Mouse (Mus musculus) kidney, postnatal 0 days (tissue): ENCODE data around the gene Arhgap23. TPM values are rescaled to one million over a fixed set of nuclear protein-coding genes. Genes with fewer than 3 reads are reported as not detected.

Source experiments
- ATAC-seq: fragments of 200-750 bp; cut with Nextera tagmentation; replicated peaks from 2 replicates; pipeline ENCODE4 v1.8.0; 2017; ENCODE audit warnings: low read depth, moderate number of reproducible peaks, moderate TSS enrichment, moderate library complexity; ENCODE audit not compliant: low FRiP score
- DNase-seq: peaks from one replicate; pipeline ENCODE4 v3.0.0-alpha.2; 2016; ENCODE audit warnings: low spot score
- H3K27ac ChIP-seq: fragments of 300-500 bp; sonication (generic); 2 replicates; pipeline ENCODE4 v1.5.1; 2014; ENCODE audit warnings: mild to moderate bottlenecking
- H3K27me3 ChIP-seq: fragments of 300-500 bp; sonication (generic); 2 replicates; pipeline ENCODE4 v1.6.1; 2014; ENCODE audit warnings: low read length, mixed read lengths; ENCODE audit not compliant: insufficient read depth
- H3K36me3 ChIP-seq: fragments of 300-500 bp; sonication (generic); 2 replicates; pipeline ENCODE4 v1.6.1; 2014; ENCODE audit warnings: low read length, mixed read lengths; ENCODE audit not compliant: insufficient read depth
- H3K4me1 ChIP-seq: fragments of 300-500 bp; sonication (generic); replicated peaks from 2 replicates; pipeline ENCODE4 v1.6.1; 2014; ENCODE audit warnings: antibody characterized with exemption, low read length, mixed read lengths; ENCODE audit not compliant: insufficient read depth
- H3K4me2 ChIP-seq: fragments of 300-500 bp; sonication (generic); 2 replicates; pipeline ENCODE4 v1.6.1; 2014; ENCODE audit warnings: mild to moderate bottlenecking, low read length, moderate library complexity, mixed read lengths
- H3K4me3 ChIP-seq: fragments of 300-500 bp; sonication (generic); replicated peaks from 2 replicates; pipeline ENCODE4 v1.5.1; 2014; ENCODE audit warnings: low read depth, low read length
- H3K9ac ChIP-seq: fragments of 300-500 bp; sonication (generic); 2 replicates; pipeline ENCODE4 v1.6.1; 2014; ENCODE audit warnings: low read depth, low read length
- H3K9me3 ChIP-seq: fragments of 300-500 bp; sonication (generic); replicated peaks from 2 replicates; pipeline ENCODE4 v1.6.1; 2016; ENCODE audit warnings: low read length, inconsistent platforms, mixed read lengths
- CTCF ChIP-seq: IDR thresholded peaks from 2 replicates; pipeline ENCODE4 v1.5.1; 2016; ENCODE audit warnings: antibody characterized with exemption, low read depth, mild to moderate bottlenecking, moderate library complexity
- WGBS: fragments of 180-500 bp; shearing (Covaris S2); extraction: QIAGEN DNeasy Blood & Tissue Kit; methylation state at CpG from one replicate; pipeline ENCODE4 v1.1.7; 2014; 5-methylcytosine and 5-hydroxymethylcytosine counted together
- polyA plus RNA-seq: library from polyadenylated mRNA; unstranded; fragments of >200 nt; fragmentation: Nextera tagmentation; extraction: Ambion mirVana; gene quantifications from 2 replicates; pipeline ENCODE4 v1.2.1, GENCODE M21; 2015

The Arhgap23 gene
- polyA plus RNA-seq, 1 experiment from 2014 or later = 5.7 TPM

DNA sequence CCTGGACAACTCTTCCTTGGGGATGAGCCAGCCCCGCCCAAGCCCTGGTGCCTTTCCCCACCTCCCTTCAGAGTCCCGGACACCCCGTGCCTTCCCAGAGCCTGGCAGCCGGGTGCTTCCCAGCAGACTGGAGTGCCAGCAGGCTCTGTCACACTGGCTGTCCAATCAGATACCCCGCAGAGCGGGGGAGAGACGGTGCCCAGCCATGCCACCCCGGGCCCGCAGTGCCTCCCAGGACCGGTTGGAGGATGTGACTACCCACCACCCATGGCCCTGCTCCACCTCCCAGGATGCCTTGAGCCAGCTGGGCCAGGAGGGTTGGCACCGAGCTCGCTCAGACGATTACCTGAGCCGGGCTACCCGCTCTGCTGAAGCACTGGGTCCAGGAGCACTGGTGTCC lies 36.3 kb downstream of the Arhgap23 start:
- no peaks in the 10 kb centered on the region for H3K9me3 ChIP-seq
- no peak overlapping the region for H3K4me2 ChIP-seq
- ATAC-seq (no peak), DNase-seq (no peak)
- H3K4me3 ChIP-seq = no peak overlapping the region
- TF ChIP-seq CTCF = no peak
- H3K4me1 ChIP-seq = peaks cover 11% of the 10 kb centered on the region; the same call in 1 of the 2 replicates
- WGBS = 91% methylated on average over 15 of the region's 15 CpGs
- H3K27ac ChIP-seq = 0 out of 2 replicates have a peak overlapping the region, but pooled peaks have one; percentile 11
- no peaks in the 10 kb centered on the region for H3K27me3 ChIP-seq
- H3K36me3 ChIP-seq = peaks cover 50% of the 10 kb centered on the region
- no peak overlapping the region for H3K9ac ChIP-seq

DNA sequence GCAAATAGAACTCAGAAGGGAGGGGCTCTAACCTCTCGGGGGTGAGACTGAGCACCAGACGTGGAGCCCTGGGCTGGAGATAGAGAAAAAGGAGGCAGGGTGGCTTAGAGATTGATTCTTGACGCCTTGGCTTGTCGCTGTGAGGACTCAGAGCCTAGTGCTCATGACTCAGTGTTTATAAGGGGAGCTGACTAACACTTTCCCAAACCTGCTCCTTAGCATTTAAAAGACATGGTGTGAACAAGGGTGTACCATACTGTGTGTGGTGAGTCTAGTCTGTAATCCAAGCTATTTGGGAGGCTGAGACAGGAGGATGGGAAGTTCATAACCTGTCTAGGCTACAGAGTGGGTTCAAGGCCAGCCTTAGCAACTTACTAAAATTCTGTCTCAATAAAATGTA lies 41.8 kb downstream of the Arhgap23 start:
- no peak overlapping the region for H3K4me3 ChIP-seq
- H3K27ac ChIP-seq = no peak overlapping the region
- peaks cover 60% of the 10 kb centered on the region for H3K36me3 ChIP-seq
- ATAC-seq = no peak
- H3K4me2 ChIP-seq = no peak overlapping the region
- DNase-seq = no peak
- H3K9ac ChIP-seq = no peak overlapping the region
- no peak for TF ChIP-seq CTCF
- no peaks in the 10 kb centered on the region for H3K4me1 ChIP-seq
- H3K9me3 ChIP-seq = no peaks in the 10 kb centered on the region
- WGBS = 73% methylated on average over 4 of the region's 4 CpGs
- no peaks in the 10 kb centered on the region for H3K27me3 ChIP-seq

DNA sequence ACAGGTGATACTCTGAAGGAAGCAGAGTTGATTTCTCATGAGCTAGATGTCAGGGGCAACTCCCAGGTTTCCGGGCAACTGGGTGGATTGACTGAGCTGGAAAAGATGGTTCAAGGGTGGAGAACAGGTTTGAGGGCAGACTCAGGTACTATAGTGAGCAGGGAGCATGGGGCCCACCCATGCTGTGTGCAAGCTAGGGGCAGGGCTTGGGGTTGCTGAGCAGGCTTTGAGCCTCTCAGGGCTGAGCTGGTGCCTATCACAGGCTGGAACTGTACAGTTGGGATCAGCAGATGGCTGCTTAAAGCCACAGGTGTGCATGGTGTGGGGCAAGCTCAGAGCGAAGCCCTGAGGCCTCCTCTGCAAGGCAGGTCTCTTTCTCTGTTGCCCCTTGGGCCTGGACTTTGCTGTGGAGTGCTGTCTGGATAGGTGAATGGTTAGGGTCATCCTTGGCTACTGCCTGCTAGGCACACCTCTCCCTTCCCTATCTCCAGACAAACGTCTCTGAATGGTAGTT lies 46.0 kb downstream of the Arhgap23 start:
- ATAC-seq (no peak), DNase-seq (no peak)
- H3K9me3 ChIP-seq = no peaks in the 10 kb centered on the region
- no peaks in the 10 kb centered on the region for H3K27me3 ChIP-seq
- H3K27ac ChIP-seq = no peak overlapping the region
- no peak overlapping the region for H3K9ac ChIP-seq
- peaks cover 68% of the 10 kb centered on the region for H3K36me3 ChIP-seq
- 92% methylated on average over 3 of the region's 3 CpGs for whole genome bisulfite sequencing
- H3K4me1 ChIP-seq = no peaks in the 10 kb centered on the region
- no peak overlapping the region for H3K4me3 ChIP-seq
- no peak overlapping the region for H3K4me2 ChIP-seq
- no peak for TF ChIP-seq CTCF

DNA sequence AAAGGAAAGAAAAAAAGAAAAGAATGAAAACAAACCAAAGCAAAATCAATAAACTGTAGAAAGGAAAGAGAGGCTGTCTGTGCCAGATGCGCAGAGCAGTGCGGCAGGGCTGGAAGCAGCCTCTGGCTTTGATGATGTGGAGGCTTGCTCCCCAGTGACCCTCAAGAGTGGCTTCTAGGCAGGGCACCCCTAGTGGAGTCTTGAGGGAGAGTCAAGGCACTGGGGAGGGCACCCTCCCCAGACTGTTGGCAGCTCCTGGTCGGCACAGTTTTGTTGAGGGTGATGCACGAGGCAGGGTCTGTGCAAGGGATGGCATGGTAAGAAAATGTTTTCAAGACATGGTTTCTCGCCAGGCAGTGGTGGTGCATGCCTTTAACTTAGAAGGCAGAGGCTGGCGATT lies 47.2 kb downstream of the Arhgap23 start:
- DNase-seq = no peak
- TF ChIP-seq CTCF = no peak; the same call in 1 of the 2 replicates

DNA sequence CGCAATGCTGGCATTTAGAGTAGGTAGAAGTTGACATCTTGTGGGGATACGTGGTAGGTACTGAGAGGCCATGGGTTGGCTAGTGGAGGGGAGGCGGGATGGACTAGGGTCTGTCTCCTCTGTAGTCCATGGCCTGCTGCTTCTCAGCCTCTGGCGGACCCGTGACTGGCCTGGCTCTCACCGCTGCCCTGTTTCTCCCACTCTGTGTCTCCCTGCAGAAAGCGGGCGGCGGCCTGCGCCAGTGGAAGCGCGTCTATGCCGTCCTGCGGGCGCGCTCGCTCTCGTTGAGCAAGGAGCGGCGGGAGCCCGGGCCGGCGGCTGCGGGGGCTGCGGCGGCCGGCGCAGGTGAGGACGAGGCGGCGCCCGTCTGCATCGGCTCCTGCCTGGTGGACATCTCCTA lies 47.8 kb downstream of the Arhgap23 start:
- Histone ChIP-seq H3K9ac (no peak overlapping the region), H3K27me3 (no peaks in the 10 kb centered on the region), H3K4me2 (no peak overlapping the region), H3K9me3 (no peaks in the 10 kb centered on the region), H3K36me3 (peaks cover 67% of the 10 kb centered on the region), H3K4me1 (no peaks in the 10 kb centered on the region), H3K27ac (no peak overlapping the region), H3K4me3 (no peak overlapping the region)
- no peak for ATAC-seq
- WGBS = 74% methylated on average over 33 of the region's 33 CpGs
- no peak for DNase-seq
- no peak for TF ChIP-seq CTCF

More for the DNA sequence above, 47.2 kb downstream of the Arhgap23 start:
- no peaks in the 10 kb centered on the region for H3K4me1 ChIP-seq
- no peak overlapping the region for H3K27ac ChIP-seq
- no peak overlapping the region for H3K4me2 ChIP-seq
- 92% methylated on average over 6 of the region's 6 CpGs for WGBS
- no peaks in the 10 kb centered on the region for H3K27me3 ChIP-seq
- no peak for ATAC-seq
- no peak overlapping the region for H3K4me3 ChIP-seq
- H3K9me3 ChIP-seq = no peaks in the 10 kb centered on the region
- no peak overlapping the region for H3K9ac ChIP-seq
- H3K36me3 ChIP-seq = peaks cover 70% of the 10 kb centered on the region

DNA sequence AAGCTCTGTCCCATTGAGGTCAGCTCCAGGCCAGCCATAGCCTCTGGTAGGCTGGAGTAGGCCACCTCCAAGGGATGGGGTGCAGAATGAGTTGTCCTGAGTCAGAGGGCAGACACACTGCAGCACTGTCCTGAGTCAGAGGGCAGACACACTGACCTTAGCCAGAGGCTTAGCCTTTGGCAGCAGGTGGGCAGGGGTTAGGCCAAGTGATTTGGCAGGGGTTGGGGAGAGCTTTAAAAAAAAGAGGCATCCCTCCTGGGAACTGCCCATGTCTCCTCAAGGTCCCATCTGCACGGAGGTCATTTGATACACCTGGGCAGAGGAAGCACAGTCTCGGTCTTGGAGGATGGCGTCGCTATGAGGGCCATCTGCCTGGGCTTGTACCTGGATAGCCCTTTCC lies 48.7 kb downstream of the Arhgap23 start:
- 83% methylated on average over 4 of the region's 4 CpGs for WGBS
- H3K9ac ChIP-seq = no peak overlapping the region
- no peaks in the 10 kb centered on the region for H3K4me1 ChIP-seq
- no peak overlapping the region for H3K27ac ChIP-seq
- no peak overlapping the region for H3K4me2 ChIP-seq
- peaks cover 70% of the 10 kb centered on the region for H3K36me3 ChIP-seq
- H3K27me3 ChIP-seq = no peaks in the 10 kb centered on the region
- no peak for DNase-seq
- H3K4me3 ChIP-seq = no peak overlapping the region
- TF ChIP-seq CTCF = no peak
- no peak for ATAC-seq
- H3K9me3 ChIP-seq = no peaks in the 10 kb centered on the region

DNA sequence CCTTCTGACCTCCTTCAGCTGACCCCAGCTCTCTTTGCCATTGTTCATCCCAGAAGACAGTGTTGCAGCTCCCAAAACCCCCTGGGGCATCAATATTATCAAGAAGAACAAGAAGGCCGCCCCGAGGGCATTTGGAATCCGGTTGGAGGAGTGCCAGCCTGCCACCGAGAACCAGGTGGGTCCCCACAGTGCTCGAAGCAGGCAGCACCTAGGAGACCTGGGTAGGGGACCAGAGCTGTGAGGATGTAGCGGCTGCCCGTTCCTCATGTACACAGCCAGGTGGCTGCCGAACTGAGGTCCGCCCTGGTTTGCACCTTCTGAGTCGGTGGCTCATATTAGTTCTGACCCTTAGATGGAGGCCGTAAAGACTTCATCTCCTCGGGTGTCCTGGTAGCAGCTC lies 50.6 kb downstream of the Arhgap23 start:
- no peaks in the 10 kb centered on the region for H3K9me3 ChIP-seq
- no peaks in the 10 kb centered on the region for H3K27me3 ChIP-seq
- peaks cover 70% of the 10 kb centered on the region for H3K36me3 ChIP-seq
- ATAC-seq = no peak
- H3K4me3 ChIP-seq = no peak overlapping the region
- H3K4me2 ChIP-seq = no peak overlapping the region
- no peak for DNase-seq
- TF ChIP-seq CTCF = no peak
- no peak overlapping the region for H3K27ac ChIP-seq
- H3K4me1 ChIP-seq = no peaks in the 10 kb centered on the region
- 79% methylated on average over 11 of the region's 12 CpGs for WGBS
- H3K9ac ChIP-seq = no peak overlapping the region
